Mouse (Mus musculus) midbrain, embryonic 11.5 days (tissue): Measurements from ENCODE around the gene Dis3l. TPM values are rescaled to one million over a fixed set of nuclear protein-coding genes. Genes with fewer than 3 reads are reported as not detected.
"Not testable (repeated sequence)": the region's sequence is repeated elsewhere in the genome, so short reads cannot be mapped to it uniquely, and the experiment has no call there.

Source experiments
- ATAC-seq: fragments of 200-750 bp; cut with Nextera tagmentation; 2 replicates; pipeline ENCODE4 v1.8.0; 2017; ENCODE audit warnings: moderate TSS enrichment, moderate library complexity; ENCODE audit not compliant: low FRiP score
- DNase-seq: peaks from one replicate; pipeline ENCODE4 v3.0.0; 2015; ENCODE audit warnings: low spot score; ENCODE audit errors: missing footprints
- H3K27ac ChIP-seq: fragments of 300-500 bp; sonication (generic); 2 replicates; pipeline ENCODE4 v1.5.1; 2014; ENCODE audit warnings: low read depth, low read length
- H3K27me3 ChIP-seq: fragments of 300-500 bp; sonication (generic); 2 replicates; pipeline ENCODE4 v1.6.1; 2014; ENCODE audit warnings: mild to moderate bottlenecking, low read length, moderate library complexity, mixed read lengths; ENCODE audit not compliant: control insufficient read depth, insufficient read depth
- H3K36me3 ChIP-seq: fragments of 300-500 bp; sonication (generic); 2 replicates; pipeline ENCODE4 v1.6.1; 2014; ENCODE audit warnings: mild to moderate bottlenecking, low read length, moderate library complexity, mixed read lengths; ENCODE audit not compliant: control insufficient read depth, insufficient read depth
- H3K4me1 ChIP-seq: fragments of 300-500 bp; sonication (generic); 2 replicates; pipeline ENCODE4 v1.6.1; 2014; ENCODE audit warnings: low read length; ENCODE audit not compliant: control insufficient read depth, insufficient read depth
- H3K4me2 ChIP-seq: fragments of 300-500 bp; sonication (generic); 2 replicates; pipeline ENCODE4 v1.6.1; 2014; ENCODE audit warnings: mild to moderate bottlenecking, moderate library complexity
- H3K4me3 ChIP-seq: fragments of 300-500 bp; sonication (generic); 2 replicates; pipeline ENCODE4 v1.5.1; 2014; ENCODE audit warnings: low read depth, low read length
- H3K9ac ChIP-seq: fragments of 300-500 bp; sonication (generic); 2 replicates; pipeline ENCODE4 v1.6.1; 2014; ENCODE audit warnings: low read length
- H3K9me3 ChIP-seq: fragments of 300-500 bp; sonication (generic); 2 replicates; pipeline ENCODE4 v1.6.1; 2016; ENCODE audit warnings: low read length; ENCODE audit not compliant: control insufficient read depth
- WGBS: fragments of 180-500 bp; shearing (Covaris S2); extraction: QIAGEN DNeasy Blood & Tissue Kit; methylation state at CpG from one replicate; pipeline ENCODE4 v1.1.7; 2014; 5-methylcytosine and 5-hydroxymethylcytosine counted together
- polyA plus RNA-seq: library from polyadenylated mRNA; unstranded; fragments of >200 nt; fragmentation: Nextera tagmentation; extraction: Ambion mirVana; gene quantifications from 2 replicates; pipeline ENCODE4 v1.2.1, GENCODE M21; 2014

The Dis3l gene
- polyA plus RNA-seq, 1 experiment from 2014 or later: 27.1 TPM

GRCm38 (mm10) chr9:64339361-64339760 lies 1.7 kb downstream of the Dis3l start:
- no peaks in the 10 kb centered on the region for H3K27me3 ChIP-seq
- WGBS: 24% methylated on average over 8 of the region's 8 CpGs
- H3K4me1 ChIP-seq: peaks cover 8% of the 10 kb centered on the region
- 0 out of 2 replicates have a peak overlapping the region, but pooled peaks have one; percentile 9 for H3K9ac ChIP-seq
- no peak overlapping the region for H3K4me3 ChIP-seq
- peak; percentile 85 for DNase-seq
- no peak overlapping the region for H3K27ac ChIP-seq
- peak overlapping the region; percentile 78; the same call in 1 of the 2 replicates for H3K4me2 ChIP-seq
- H3K9me3 ChIP-seq: no peaks in the 10 kb centered on the region
- no peaks in the 10 kb centered on the region for H3K36me3 ChIP-seq
- no peak for ATAC-seq

GRCm38 (mm10) chr9:64335825-64336224 lies 5.3 kb downstream of the Dis3l start:
- Histone ChIP-seq H3K4me3 (no peak overlapping the region), H3K4me2 (no peak overlapping the region), H3K4me1 (peaks cover 8% of the 10 kb centered on the region), H3K27ac (no peak overlapping the region), H3K9me3 (no peaks in the 10 kb centered on the region), H3K27me3 (no peaks in the 10 kb centered on the region), H3K9ac (no peak overlapping the region), H3K36me3 (no peaks in the 10 kb centered on the region)
- WGBS: 89% methylated on average over 6 of the region's 6 CpGs
- DNase-seq (no peak), ATAC-seq (no peak)

GRCm38 (mm10) chr9:64323976-64324375 lies 17.1 kb downstream of the Dis3l start:
- no peaks in the 10 kb centered on the region; the same call in 1 of the 2 replicates for H3K36me3 ChIP-seq
- ATAC-seq: no peak
- WGBS: 88% methylated on average over 7 of the region's 7 CpGs

GRCm38 (mm10) chr9:64316986-64317385 lies 24.1 kb downstream of the Dis3l start:
- Histone ChIP-seq H3K4me3 (no peak overlapping the region), H3K4me1 (no peaks in the 10 kb centered on the region), H3K9me3 (no peaks in the 10 kb centered on the region), H3K27ac (no peak overlapping the region), H3K27me3 (no peaks in the 10 kb centered on the region), H3K9ac (no peak overlapping the region), H3K36me3 (no peaks in the 10 kb centered on the region; the same call in 1 of the 2 replicates), H3K4me2 (no peak overlapping the region)
- ATAC-seq (no peak), DNase-seq (peak; percentile 59)
- WGBS: 96% methylated on average over 5 of the region's 5 CpGs

More at GRCm38 (mm10) chr9:64323976-64324375, 17.1 kb downstream of the Dis3l start:
- Histone ChIP-seq H3K9ac (no peak overlapping the region), H3K27me3 (no peaks in the 10 kb centered on the region), H3K27ac (no peak overlapping the region), H3K4me1 (no peaks in the 10 kb centered on the region), H3K4me3 (no peak overlapping the region), H3K4me2 (no peak overlapping the region), H3K9me3 (no peaks in the 10 kb centered on the region)
- peak; percentile 56 for DNase-seq

GRCm38 (mm10) chr9:64314696-64315095 lies 26.4 kb downstream of the Dis3l start:
- no peaks in the 10 kb centered on the region; the same call in none of the 2 replicates for H3K36me3 ChIP-seq
- 92% methylated on average over 6 of the region's 6 CpGs for WGBS
- no peaks in the 10 kb centered on the region for H3K4me1 ChIP-seq
- no peak overlapping the region for H3K27ac ChIP-seq
- DNase-seq: peak; percentile 56
- H3K4me3 ChIP-seq: no peak overlapping the region
- no peaks in the 10 kb centered on the region for H3K27me3 ChIP-seq
- H3K9ac ChIP-seq: no peak overlapping the region
- H3K4me2 ChIP-seq: no peak overlapping the region
- no peaks in the 10 kb centered on the region for H3K9me3 ChIP-seq
- ATAC-seq: no peak

- no peaks in the 10 kb centered on the region for H3K9me3 ChIP-seq
- no peaks in the 10 kb centered on the region for H3K27me3 ChIP-seq
- no peak for ATAC-seq
- H3K4me1 ChIP-seq: no peaks in the 10 kb centered on the region
- H3K4me2 ChIP-seq: no peak overlapping the region
- peak; percentile 12 for DNase-seq
- no peak overlapping the region for H3K4me3 ChIP-seq
- 28% methylated on average over 1 of the region's 1 CpGs for WGBS
- no peaks in the 10 kb centered on the region; the same call in none of the 2 replicates for H3K36me3 ChIP-seq
- no peak overlapping the region for H3K27ac ChIP-seq
- H3K9ac ChIP-seq: no peak overlapping the region
Observed at GRCm38 (mm10) chr9:64312128-64312527, 29.0 kb downstream of the Dis3l start.

- Histone ChIP-seq H3K4me1 (no peaks in the 10 kb centered on the region), H3K4me3 (no peak overlapping the region), H3K36me3 (peaks cover 2% of the 10 kb centered on the region; the same call in 1 of the 2 replicates), H3K27ac (no peak overlapping the region), H3K4me2 (no peak overlapping the region), H3K9me3 (no peaks in the 10 kb centered on the region), H3K9ac (no peak overlapping the region), H3K27me3 (no peaks in the 10 kb centered on the region)
- 85% methylated on average over 16 of the region's 16 CpGs for WGBS
- DNase-seq: peak; percentile 84
- ATAC-seq: no peak
Observed at GRCm38 (mm10) chr9:64310996-64311785, 29.9 kb downstream of the Dis3l start.

GRCm38 (mm10) chr9:64306476-64307312 lies 34.4 kb downstream of the Dis3l start:
- H3K4me3 ChIP-seq: no peak overlapping the region
- H3K9ac ChIP-seq: no peak overlapping the region
- WGBS: 87% methylated on average over 6 of the region's 6 CpGs
- DNase-seq (peak; percentile 69), ATAC-seq (no peak)
- H3K9me3 ChIP-seq: no peaks in the 10 kb centered on the region
- H3K4me2 ChIP-seq: no peak overlapping the region
- H3K27ac ChIP-seq: no peak overlapping the region
- H3K27me3 ChIP-seq: no peaks in the 10 kb centered on the region
- H3K36me3 ChIP-seq: peaks cover 17% of the 10 kb centered on the region
- H3K4me1 ChIP-seq: no peaks in the 10 kb centered on the region

GRCm38 (mm10) chr9:64303086-64303485 lies 38.0 kb downstream of the Dis3l start:
- 92% methylated on average over 4 of the region's 4 CpGs for WGBS
- peaks cover 22% of the 10 kb centered on the region for H3K36me3 ChIP-seq
- ATAC-seq: not testable (repeated sequence)

More at GRCm38 (mm10) chr9:64303086-64303485, 38.0 kb downstream of the Dis3l start:
- H3K27ac ChIP-seq, H3K4me3 ChIP-seq, H3K9me3 ChIP-seq, H3K4me1 ChIP-seq, H3K27me3 ChIP-seq, H3K4me2 ChIP-seq, H3K9ac ChIP-seq: not testable (repeated sequence)
- DNase-seq: peak; percentile 73
